Mouse (Mus musculus): ENCODE measurements around the gene Sox5.

- TF ChIP-seq CTCF (IDR thresholded peaks at IDR 0.05) (no peak), POLR2A (IDR thresholded peaks at IDR 0.05; ENCODE audit: insufficient read depth, low read depth, low read length) (no peak), EP300 (IDR thresholded peaks at IDR 0.05; ENCODE audit: insufficient read depth, low read depth, low read length) (no peak)
Measured at GRCm38 (mm10) chr6:144077826-144078225, 704.0 kb downstream of the Sox5 start.

Data from heart, adult 2 months (tissue).